Mouse (Mus musculus) thymus, postnatal 10 days (tissue): ENCODE measurements around the gene Gm9887.

ENCODE experiments used
- DNase-seq, 2 experiments: peaks; one replicate each; pipeline ENCODE4 v3.0.0; 2021; ENCODE audit warnings: low spot score in 2 of 2

Gene Gm9887

DNA sequence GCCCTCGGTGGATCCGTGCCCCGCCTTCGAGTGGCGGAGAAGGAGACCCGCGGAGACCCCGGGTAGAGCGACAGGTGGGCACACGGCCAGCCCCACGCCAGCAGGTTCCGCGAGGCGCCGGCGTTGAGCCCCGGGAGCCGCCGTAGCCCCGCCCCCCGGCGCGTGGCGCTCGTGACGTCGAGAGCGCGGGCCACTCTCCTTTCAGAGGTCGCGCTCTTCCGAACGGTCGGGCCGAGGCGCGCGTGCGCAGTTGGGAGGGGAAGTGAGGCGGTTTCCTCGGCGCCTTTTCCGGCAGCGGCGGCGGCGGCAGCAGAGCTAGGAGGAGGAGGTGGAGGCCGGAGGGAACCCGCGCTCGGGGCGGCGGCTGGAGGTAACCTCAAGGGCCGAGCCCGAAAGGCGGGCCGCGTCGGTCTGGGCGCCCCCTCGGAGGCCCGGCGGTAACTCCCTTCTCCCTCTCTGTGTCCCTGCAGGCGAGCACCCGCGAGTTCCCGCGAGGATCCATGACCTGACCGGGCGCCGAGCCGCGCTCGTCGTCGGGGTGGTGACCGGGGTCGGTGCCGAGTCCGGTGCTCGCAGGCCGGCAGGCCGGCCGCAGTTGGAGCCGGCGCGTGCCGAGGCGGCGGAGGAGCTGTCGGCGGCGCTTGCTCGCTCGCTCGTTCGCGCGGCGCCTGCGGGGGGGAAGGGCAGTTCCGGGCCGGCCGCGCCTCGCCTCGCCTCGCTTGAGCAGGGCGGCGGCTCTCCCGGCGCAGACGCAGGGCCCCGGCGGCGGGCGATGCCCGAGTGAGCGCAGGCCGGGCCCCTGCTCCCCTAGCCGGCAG, at the start of gene Gm9887, which contains the start of gene Arf6:
Gene Gm9887 (minus strand): TSS at position 605 of the 818 bp plus-strand sequence.
Gene Arf6 (plus strand): TSS at position 297 of the 818 bp plus-strand sequence.
- DNase-seq, result peak; percentile 98 to 100

DNA sequence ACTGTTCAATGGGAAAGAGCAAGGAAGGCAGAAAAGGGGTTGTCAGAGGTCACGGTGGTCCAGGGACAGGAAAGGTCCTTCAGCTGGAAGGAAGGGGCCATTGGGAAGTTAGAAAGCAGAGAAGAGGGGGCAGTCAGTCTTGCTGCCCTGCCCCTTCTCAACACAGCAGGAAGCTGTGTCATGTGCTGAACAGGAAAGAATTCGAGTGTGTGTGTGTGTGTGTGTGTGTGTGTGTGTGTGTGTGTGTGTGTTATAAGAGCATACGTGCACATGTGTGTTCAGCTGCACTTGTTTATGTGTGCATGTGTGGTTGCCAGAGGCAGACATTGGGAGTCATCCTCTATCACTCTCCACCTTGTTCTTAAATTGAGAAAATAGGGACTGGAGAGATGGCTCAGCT, 48.5 kb upstream of the Gm9887 start:
- DNase-seq, result peak in 1 of 2 experiments; percentile 18

DNA sequence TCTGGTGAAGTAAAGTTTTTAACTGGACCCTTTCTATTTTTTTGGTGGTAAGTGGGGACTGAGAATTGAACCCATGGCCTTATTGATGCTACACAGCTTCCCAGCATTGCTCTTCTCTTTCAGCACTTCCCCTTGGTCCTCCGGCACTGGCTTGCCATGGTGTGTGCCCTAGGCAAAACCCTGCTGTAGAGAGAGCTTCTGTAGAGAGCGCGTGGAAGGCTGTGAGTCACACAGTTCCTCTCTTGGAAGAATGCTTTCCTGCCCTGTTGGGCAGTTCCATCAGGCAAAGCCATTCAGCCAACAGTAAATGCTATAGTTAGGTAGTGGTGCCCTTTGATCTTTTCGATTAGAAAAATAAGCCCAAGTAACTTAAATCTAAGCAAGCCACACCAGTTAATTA, 47.3 kb upstream of the Gm9887 start:
- DNase-seq, result no peak

DNA sequence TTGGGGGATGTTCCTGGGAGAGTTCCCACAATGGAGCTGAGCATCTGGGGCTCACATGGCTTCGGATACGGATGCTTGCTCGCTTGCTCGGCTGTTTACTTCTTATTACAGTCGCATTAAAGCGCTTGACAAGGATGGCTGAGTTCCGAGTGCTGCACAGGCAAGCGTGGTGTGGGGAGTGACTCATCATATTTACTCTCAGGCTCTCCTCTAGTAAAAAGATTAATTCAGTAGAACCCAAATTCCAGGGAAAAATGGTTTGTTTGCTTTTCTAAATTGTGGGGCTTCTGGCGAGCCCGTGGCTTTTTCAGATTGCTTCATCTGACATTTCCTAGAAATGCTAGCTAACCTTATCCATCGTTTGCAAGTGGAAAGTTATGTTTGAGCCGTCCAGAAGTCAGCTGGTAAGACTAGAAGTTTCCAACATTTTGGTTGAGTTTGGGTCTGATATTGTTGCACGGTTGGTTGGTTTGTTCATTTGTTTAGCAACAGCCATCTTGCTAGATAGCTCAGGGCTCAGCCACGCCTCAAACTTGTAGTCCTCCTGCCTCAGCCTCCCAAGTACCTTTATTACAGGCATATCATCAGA, 46.9 kb upstream of the Gm9887 start:
- no peak for DNase-seq

DNA sequence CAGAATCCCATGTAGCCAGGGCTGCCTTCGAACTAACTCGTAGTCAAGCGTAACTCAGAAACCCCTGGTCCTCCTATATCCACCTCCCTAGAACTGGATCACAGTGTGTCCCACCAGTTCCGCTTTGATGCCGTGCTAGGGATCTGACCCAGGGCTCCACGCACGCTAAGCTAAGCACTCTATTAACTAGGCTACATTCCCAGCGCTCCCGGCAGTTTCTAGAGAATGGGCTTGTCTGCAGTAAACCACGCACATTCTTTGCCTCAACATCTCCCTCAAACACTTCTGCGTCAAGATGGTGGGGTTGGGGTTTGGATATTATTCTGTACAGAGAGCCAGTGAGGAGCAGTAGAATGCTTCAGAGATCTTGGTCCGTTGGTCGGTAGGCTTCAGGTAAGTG, 46.3 kb upstream of the Gm9887 start:
- DNase-seq, result no peak

DNA sequence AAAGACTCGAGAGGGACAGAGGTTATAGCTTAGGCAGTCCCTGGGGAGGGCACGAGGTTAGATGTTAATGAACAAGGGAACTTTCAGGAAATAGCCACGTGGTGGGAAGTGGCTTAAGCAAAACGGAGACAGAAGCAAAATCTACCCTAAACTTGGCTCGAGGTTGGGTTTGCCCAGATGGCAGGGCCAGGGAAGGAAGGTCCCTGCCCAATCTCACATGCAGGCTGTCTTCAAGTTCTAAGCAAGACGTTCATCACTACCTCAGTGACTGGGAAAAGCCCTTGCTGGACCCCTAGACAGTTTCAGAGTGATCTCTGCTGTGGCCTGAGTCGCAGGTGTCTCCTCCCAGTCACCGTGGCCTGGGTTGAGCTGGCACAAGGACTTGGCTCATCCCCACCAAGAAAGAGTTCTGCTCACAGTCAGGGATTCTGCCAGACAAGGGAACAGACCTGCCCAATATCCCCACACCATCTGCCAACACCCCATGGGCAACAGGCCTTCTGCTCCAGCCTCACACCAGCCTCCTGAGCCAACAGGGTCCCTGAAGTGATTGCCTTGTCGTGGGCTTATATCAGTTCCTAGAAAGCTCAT, 45.5 kb upstream of the Gm9887 start:
- no peak for DNase-seq

DNA sequence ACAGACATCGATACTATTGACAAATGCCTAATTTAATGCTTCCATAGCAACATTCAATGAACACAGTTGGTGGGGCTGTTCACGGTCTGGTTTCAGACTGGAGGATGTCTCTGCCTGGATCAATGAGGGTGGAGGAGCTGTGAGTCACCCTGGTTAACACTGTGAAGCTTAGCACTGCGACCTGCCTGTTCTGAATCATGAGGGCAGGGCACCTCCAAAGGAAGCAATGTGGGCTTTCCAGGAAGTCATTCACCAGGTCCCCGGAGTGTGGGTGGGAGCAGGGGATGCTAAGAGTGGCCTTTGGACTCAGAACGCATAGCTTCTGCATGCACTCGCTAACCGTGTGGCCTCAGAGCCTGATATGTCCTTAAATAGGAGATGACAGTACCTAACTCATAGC, 44.5 kb upstream of the Gm9887 start:
- no peak for DNase-seq

DNA sequence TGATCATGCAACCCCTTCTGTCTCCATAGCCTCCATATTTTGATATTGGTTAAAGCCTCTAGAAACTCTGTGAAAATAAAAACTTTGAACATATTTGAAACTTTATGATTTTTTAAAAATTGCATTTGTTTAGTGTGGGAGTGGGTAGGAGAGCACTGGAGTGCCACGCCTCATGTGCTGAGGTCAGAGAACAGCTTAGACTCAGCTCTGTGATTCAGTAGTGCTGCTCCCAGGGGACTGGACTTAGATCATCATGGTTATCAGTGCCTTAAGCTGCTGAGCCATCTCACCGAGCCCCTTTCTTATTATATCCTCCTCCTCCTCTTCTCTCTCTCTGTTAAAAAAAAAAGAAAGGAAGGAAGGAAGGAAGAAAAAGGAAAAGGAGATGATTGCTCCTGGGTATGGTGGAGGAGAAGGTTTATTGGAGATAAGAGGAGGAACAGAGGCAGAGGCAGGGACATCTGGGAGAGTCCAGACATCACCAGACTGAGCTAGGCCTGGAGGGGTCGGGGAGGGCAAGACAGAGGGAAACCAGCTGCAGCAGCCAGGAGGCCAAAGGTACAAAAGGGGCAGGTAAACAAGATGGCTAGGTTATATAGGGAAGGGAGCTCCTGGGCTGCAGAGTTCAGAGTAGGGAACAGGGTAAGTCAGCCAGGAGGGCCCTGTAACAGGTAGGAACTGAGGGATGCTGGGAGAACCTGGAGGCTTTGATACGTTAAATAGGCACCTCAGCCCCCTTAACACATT, 42.7 kb upstream of the Gm9887 start:
- no peak for DNase-seq

DNA sequence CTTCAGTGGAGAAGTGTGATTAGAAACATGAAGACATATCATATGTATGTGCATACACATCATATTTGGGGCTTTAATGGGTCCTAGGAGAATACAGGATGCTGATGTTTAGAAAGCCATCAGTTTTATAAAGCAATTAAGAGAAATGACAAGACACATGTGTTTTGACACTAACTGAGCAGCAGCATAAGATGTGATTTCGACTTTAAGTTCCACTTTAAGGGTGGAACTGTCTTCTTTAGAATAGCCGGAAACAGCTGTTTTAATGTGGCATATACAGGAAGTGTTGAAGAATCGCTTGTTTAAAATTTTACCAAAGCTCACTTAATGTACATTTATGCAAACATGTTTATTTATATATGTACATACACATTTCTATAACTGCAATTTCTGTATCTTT, 41.0 kb upstream of the Gm9887 start:
- DNase-seq, result no peak

DNA sequence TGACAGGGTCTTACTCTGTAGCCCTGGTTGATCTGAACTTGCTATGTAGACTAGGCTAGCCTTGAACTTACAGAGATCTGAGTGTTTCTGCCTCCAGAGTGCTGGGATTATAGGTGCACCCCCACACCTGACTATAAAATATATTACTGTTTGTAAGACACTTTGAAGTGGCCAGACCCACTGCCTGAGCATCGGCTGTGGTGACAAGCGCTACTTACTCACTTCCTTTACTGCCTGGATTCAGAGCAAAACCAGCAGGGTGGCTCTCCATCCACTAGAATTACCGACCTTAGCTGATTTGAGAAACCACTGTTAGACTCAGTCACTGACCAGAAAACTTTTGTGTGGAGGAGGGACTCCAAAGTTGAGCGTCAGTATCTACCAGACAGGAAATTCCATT, 39.7 kb upstream of the Gm9887 start:
- DNase-seq, result no peak

DNA sequence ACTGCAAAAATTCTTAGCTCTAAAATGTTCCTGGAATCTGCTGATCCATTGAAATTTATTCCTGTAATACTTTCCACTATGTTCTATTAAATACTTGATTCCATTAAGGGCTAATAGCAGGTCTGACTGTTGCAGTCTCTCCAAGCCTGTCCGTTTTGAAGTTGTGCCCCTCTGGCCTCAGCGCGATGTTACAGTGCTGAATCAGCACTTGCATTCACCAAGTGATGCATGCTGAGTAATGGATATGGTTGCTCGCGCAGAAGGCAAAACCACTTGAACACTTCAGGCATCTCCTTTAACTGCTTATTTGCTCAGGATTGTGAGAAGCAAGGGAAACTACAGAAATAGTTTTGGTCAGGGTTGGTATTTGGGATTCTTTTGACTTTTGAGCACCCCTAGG, 38.5 kb upstream of the Gm9887 start:
- DNase-seq, result no peak

DNA sequence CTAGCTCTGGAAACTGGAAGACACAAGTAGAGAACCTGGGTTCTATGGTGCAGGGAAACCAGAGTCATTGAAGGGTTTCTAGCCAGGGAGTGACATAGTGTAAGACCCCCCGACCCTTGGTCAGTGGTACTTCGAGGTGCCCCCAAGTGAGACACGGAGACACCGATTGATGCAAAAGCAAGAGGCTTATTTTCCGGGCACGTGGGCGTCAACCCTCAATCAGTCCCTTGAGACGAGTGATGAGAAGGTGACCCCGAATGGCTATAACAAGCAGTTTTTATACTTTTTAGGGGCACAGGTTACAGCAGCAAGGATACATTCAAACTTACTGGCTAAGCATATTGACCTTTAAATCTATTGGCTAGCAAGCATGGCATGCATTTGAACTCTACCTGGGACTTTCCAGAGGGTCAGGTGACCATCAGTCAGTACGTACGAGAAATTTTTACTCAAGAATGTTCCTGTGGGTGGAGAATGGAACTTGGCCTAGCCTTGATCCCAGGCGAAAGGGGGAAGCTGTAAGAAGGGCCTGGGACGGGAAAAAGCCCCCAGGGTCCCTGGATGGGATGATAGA, 30.4 kb upstream of the Gm9887 start:
- DNase-seq, result no peak

DNA sequence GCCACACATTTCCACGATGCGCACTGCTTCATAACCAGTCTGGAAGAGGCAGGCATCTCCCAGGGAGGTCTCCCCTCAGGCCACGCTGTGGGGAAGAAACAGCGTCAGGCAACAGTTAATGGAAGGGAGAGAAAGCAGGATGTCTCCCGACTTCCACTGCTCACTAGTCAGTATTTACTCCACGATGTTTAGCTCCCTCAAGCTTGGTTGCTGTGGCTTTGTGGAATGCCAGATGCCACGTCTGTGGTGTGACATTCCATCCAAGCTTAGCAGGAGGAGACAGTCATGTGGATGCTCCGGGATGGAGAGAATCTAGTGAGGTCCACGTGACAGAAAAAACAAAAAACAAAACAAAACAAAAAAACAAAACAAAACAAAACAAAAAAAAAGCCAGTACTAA, 29.8 kb upstream of the Gm9887 start:
- DNase-seq, result no peak

DNA sequence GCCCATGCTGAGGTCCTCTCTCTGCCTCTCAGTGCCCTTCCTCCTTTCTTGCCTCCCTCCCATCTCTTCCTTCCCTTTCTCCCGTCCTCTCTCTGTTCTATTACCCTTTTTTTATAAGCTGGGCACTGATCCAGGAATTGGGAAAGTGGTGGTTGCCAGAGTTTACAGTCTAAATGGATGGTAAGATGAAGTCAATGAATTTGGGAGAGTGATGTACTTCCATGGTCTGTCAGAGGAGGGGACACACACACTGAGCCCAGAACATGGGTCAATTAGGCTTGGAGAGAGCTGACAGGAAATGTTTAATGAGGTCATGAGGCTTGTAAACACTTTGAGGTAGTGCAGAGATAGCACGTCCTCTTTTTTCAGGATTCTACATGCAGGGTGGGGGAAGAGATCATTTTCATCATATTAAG, 28.6 kb upstream of the Gm9887 start:
- no peak for DNase-seq

DNA sequence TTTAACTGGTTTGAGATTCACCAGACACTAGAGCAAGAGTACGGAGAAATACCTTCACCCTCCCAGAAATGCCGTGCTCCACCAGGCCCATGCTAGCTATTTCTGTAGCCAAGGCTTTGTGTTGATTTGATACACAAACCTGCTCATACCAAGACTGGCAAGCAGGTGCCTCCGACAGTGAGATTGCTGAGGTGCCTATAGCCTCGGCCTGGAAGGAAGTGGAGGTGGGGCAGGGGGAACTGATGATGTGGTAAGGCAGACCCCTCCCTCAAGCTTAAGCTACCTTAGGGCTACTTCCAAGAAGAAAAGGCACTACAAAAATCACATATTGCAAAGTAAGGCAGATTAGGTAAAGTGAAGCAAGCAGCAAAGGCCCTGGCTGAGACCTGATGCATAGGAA, 28.1 kb upstream of the Gm9887 start:
- DNase-seq, result no peak

DNA sequence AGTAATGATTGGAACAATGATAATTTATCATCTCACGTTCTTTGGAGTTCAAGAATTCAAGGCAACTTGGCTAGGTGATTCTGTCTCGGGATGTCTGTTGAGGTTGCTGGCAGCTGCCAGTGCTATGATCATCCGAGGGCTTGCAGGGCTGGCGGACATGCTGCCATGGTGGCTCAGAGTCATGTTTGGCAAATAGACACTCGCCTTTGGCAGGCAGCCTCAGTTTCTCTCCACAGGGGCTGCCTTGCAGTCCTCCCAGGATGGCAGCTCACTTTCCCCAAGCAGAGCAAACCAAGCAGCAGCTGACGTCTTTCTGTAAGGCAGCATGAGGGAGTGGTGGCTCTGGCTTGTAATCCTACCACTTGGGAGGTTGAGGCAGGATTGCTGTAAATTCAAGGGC, 22.2 kb upstream of the Gm9887 start:
- DNase-seq, result no peak

DNA sequence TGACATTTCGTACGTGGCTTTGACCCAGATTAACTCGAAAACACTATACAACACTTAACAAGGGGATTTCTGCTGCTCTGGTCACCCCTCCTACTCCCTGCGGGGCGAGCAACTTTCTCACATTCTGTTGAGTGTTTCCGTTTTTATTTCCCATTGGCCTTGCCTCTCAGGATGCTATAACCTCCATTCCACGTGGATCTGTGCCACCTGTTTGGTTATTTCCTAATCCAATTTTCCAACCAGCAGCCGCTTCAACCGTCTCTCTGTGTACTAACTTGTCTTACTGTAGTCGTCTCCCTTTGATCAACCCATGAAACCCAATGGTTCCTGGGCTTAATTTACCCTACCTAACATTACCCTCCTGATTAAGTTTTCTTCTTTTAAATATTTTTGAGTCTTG, 20.8 kb upstream of the Gm9887 start:
- no peak for DNase-seq

DNA sequence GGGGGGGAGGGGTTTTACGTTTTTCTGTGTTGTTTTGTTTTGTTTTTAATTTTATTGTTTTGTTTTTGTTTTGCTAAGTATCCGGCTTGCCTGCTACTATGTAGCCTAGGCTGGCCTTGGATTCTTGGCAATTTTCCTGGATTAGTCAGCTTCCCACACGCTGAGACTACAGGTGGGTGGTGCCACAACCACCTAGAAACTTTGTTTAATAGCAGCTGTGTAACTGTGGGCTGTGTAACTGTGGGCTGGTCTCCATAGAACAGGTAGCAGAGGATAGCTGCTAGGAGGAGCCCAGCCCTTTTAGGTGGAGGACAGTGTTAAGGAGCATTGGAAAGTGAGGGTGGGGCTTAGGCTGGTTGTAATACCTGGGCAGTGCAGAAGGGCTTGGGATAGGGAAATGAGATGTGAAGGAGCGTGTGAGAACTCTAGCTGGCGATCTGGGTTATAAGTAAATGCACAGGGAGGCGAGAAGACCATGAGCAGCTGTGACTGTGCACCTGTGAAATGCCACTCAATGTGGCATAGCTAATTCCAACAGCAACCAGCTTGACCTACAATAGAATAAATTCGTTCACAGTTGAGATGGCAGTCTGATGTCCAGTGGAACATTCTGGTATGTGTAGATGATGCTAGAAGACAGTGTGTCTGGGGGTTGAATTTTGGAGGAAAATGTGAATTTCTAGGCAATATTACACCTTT, 17.9 kb upstream of the Gm9887 start:
- DNase-seq, result no peak

DNA sequence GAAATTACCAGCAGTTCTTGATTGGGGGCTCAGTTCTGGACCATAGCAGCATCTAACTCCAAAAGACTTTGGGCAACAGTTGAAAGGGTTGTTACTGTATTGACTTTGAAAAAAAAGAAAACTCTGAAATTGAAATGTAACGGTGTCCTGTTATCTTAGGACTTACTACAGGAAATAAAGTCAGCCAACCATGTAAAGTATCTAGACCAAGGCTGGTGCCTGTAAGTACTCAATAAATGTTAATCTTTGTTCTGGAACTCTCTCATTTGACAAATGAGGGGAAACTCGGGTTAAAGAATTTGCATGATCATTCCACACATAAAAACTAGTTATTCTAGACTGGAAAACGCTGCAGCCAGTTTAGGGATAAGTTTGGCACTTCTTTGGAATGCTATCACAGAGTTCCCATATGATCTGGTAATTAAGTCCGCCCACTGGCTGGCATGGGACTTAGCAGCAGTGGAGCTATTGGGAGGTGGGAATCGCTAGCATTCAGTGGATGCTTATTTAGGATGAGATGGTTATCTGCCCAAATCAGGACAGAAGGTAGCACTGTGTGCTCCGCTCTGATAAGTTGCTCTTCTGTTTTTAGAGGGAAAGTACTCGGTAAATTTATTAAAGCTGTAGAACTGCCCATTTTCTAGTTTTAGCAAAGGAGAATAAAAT, 17.1 kb upstream of the Gm9887 start:
- no peak for DNase-seq

DNA sequence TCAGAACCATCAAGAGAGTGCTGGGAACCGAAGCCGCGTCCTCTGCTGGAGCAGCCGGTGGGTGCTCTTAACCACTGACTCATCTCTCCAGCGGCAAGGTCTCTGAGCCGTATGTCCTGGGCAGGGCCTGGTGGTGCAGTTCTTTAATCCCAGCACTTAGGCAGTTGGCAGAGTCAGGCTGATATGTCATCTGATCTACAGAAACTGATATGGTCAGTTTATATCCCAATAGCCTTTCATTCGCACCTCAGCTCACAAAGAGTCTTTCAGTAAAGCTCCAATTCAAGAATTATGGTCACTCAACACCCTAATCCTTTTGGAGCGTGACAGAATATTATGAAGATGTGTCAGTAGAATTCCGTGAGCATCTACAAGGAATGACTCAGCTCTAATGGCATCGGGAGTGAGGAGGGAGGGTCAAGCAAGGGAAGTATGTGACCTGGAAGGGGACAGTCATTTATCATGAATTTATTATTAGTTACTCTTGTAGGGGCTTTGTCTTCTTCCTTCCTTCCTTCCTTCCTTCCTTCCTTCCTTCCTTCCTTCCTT, 16.1 kb upstream of the Gm9887 start:
- no peak for DNase-seq
